Mouse (Mus musculus): ENCODE measurements around the gene Gm48552.

Gm48552 gene

GRCm38 (mm10) chr10:81421041-81421796 lies 32.4 kb downstream of the Gm48552 start:
- DNase-seq: no peak

GRCm38 (mm10) chr10:81421797-81422100 lies 32.9 kb downstream of the Gm48552 start:
- DNase-seq: no peak

GRCm38 (mm10) chr10:81422191-81422590 lies 33.4 kb downstream of the Gm48552 start:
- DNase-seq: peak; percentile 2

GRCm38 (mm10) chr10:81422661-81423217 lies 33.9 kb downstream of the Gm48552 start:
- no peak for DNase-seq

- no peak for DNase-seq
These were observed 34.9 kb downstream of the Gm48552 start for GRCm38 (mm10) chr10:81423476-81424245.

- DNase-seq: peak; percentile 29
These were observed 35.6 kb downstream of the Gm48552 start for GRCm38 (mm10) chr10:81424246-81425051.

- peak; percentile 2 for DNase-seq
These were observed 36.5 kb downstream of the Gm48552 start for GRCm38 (mm10) chr10:81425236-81425850.

- DNase-seq: peak; percentile 5
These were observed 37.4 kb downstream of the Gm48552 start for GRCm38 (mm10) chr10:81426081-81426671.

- DNase-seq: peak; percentile 54
These were observed 38.1 kb downstream of the Gm48552 start for GRCm38 (mm10) chr10:81426897-81427296.

GRCm38 (mm10) chr10:81427327-81427726 lies 38.5 kb downstream of the Gm48552 start:
- no peak for DNase-seq

- no peak for DNase-seq
These were observed 39.1 kb downstream of the Gm48552 start for GRCm38 (mm10) chr10:81427804-81428506.

GRCm38 (mm10) chr10:81428507-81428870 lies 39.7 kb downstream of the Gm48552 start:
- no peak for DNase-seq

- no peak for DNase-seq
These were observed 40.3 kb downstream of the Gm48552 start for GRCm38 (mm10) chr10:81429092-81429491.

- DNase-seq: peak; percentile 90
These were observed 40.8 kb downstream of the Gm48552 start for GRCm38 (mm10) chr10:81429605-81430061.

GRCm38 (mm10) chr10:81430141-81430830 lies 41.5 kb downstream of the Gm48552 start:
- peak; percentile 71 for DNase-seq

- DNase-seq: peak; percentile 43
These were observed 42.2 kb downstream of the Gm48552 start for GRCm38 (mm10) chr10:81430831-81431525.

GRCm38 (mm10) chr10:81431526-81432168 lies 42.8 kb downstream of the Gm48552 start:
- DNase-seq: peak; percentile 6

- no peak for DNase-seq
These were observed 43.5 kb downstream of the Gm48552 start for GRCm38 (mm10) chr10:81432169-81432867.

GRCm38 (mm10) chr10:81432868-81433262 lies 44.1 kb downstream of the Gm48552 start:
- peak; percentile 85 for DNase-seq
